Mouse (Mus musculus) stomach, embryonic 15.5 days (tissue): ENCODE data around the gene Cdh13. TPM values are rescaled to one million over a fixed set of nuclear protein-coding genes. Genes with fewer than 3 reads are reported as not detected.

Experiments used
- ATAC-seq: fragments of 200-750 bp; cut with Nextera tagmentation; 2 replicates; pipeline ENCODE4 v1.8.0; 2017; ENCODE audit warnings: low read depth, moderate number of reproducible peaks, moderate TSS enrichment; ENCODE audit not compliant: insufficient read depth, low FRiP score
- H3K27ac ChIP-seq: fragments of 300-500 bp; sonication (generic); 2 replicates; pipeline ENCODE4 v1.5.1; 2015; ENCODE audit warnings: mild to moderate bottlenecking, inconsistent platforms
- H3K27me3 ChIP-seq: fragments of 300-500 bp; sonication (generic); replicated peaks from 2 replicates; pipeline ENCODE4 v1.6.1; 2015; ENCODE audit warnings: inconsistent platforms
- H3K36me3 ChIP-seq: fragments of 300-500 bp; sonication (generic); 2 replicates; pipeline ENCODE4 v1.6.1; 2015; ENCODE audit warnings: inconsistent platforms
- H3K4me1 ChIP-seq: fragments of 300-500 bp; sonication (generic); 2 replicates; pipeline ENCODE4 v1.6.1; 2015; ENCODE audit warnings: inconsistent platforms
- H3K4me2 ChIP-seq: fragments of 300-500 bp; sonication (generic); 2 replicates; pipeline ENCODE4 v1.6.1; 2015; ENCODE audit warnings: mild to moderate bottlenecking, inconsistent platforms
- H3K4me3 ChIP-seq: fragments of 300-500 bp; sonication (generic); replicated peaks from 2 replicates; pipeline ENCODE4 v1.5.1; 2015; ENCODE audit warnings: inconsistent platforms
- H3K9ac ChIP-seq: fragments of 300-500 bp; sonication (generic); 2 replicates; pipeline ENCODE4 v1.6.1; 2015; ENCODE audit warnings: inconsistent platforms
- H3K9me3 ChIP-seq: fragments of 300-500 bp; sonication (generic); 2 replicates; pipeline ENCODE4 v1.6.1; 2016; ENCODE audit warnings: inconsistent platforms
- WGBS: fragments of 180-500 bp; shearing (Covaris S2); methylation state at CpG from one replicate; pipeline ENCODE4 v1.1.7; 2015; 5-methylcytosine and 5-hydroxymethylcytosine counted together
- polyA plus RNA-seq: library from polyadenylated mRNA; unstranded; fragments of >200 nt; fragmentation: Nextera tagmentation; extraction: Ambion mirVana; gene quantifications from 2 replicates; pipeline ENCODE4 v1.2.1, GENCODE M21; 2015

Gene Cdh13
- polyA plus RNA-seq, 1 experiment from 2014 or later, result 12.1 TPM

- 85% methylated on average over 3 of the region's 3 CpGs for WGBS
Measured at GRCm38 (mm10) chr8:118433553-118434180, 150.1 kb downstream of the Cdh13 start.

GRCm38 (mm10) chr8:118436751-118437150 lies 153.2 kb downstream of the Cdh13 start:
- H3K4me2 ChIP-seq, result no peak overlapping the region
- H3K27me3 ChIP-seq, result no peaks in the 10 kb centered on the region
- no peak for ATAC-seq
- no peak overlapping the region for H3K27ac ChIP-seq
- no peaks in the 10 kb centered on the region for H3K36me3 ChIP-seq
- H3K4me1 ChIP-seq, result no peaks in the 10 kb centered on the region
- WGBS, result 81% methylated on average over 5 of the region's 5 CpGs
- no peaks in the 10 kb centered on the region for H3K9me3 ChIP-seq
- H3K4me3 ChIP-seq, result no peak overlapping the region
- H3K9ac ChIP-seq, result no peak overlapping the region

More at GRCm38 (mm10) chr8:118433553-118434180, 150.1 kb downstream of the Cdh13 start:
- Histone ChIP-seq H3K27me3 (no peaks in the 10 kb centered on the region), H3K27ac (no peak overlapping the region), H3K4me2 (no peak overlapping the region), H3K9ac (no peak overlapping the region), H3K9me3 (no peaks in the 10 kb centered on the region), H3K4me3 (no peak overlapping the region), H3K4me1 (no peaks in the 10 kb centered on the region), H3K36me3 (no peaks in the 10 kb centered on the region)
- no peak for ATAC-seq

GRCm38 (mm10) chr8:118437152-118437551 lies 153.6 kb downstream of the Cdh13 start:
- no peak for ATAC-seq
- no peak overlapping the region for H3K9ac ChIP-seq
- no peaks in the 10 kb centered on the region for H3K27me3 ChIP-seq
- no peak overlapping the region for H3K4me2 ChIP-seq
- H3K4me1 ChIP-seq, result no peaks in the 10 kb centered on the region
- H3K9me3 ChIP-seq, result no peaks in the 10 kb centered on the region
- no peak overlapping the region for H3K4me3 ChIP-seq
- H3K36me3 ChIP-seq, result no peaks in the 10 kb centered on the region
- 88% methylated on average over 10 of the region's 10 CpGs for WGBS
- no peak overlapping the region for H3K27ac ChIP-seq

GRCm38 (mm10) chr8:118437874-118438273 lies 154.3 kb downstream of the Cdh13 start:
- Histone ChIP-seq H3K4me1 (no peaks in the 10 kb centered on the region), H3K4me2 (no peak overlapping the region), H3K9me3 (no peaks in the 10 kb centered on the region), H3K27ac (no peak overlapping the region), H3K9ac (no peak overlapping the region), H3K27me3 (no peaks in the 10 kb centered on the region), H3K4me3 (no peak overlapping the region), H3K36me3 (no peaks in the 10 kb centered on the region)
- 64% methylated on average over 3 of the region's 3 CpGs for WGBS
- ATAC-seq, result no peak

GRCm38 (mm10) chr8:118439857-118440256 lies 156.3 kb downstream of the Cdh13 start:
- no peak for ATAC-seq
- H3K27ac ChIP-seq, result no peak overlapping the region
- H3K36me3 ChIP-seq, result no peaks in the 10 kb centered on the region
- H3K27me3 ChIP-seq, result no peaks in the 10 kb centered on the region
- no peaks in the 10 kb centered on the region for H3K4me1 ChIP-seq
- H3K4me2 ChIP-seq, result no peak overlapping the region
- 62% methylated on average over 5 of the region's 5 CpGs for WGBS
- no peaks in the 10 kb centered on the region for H3K9me3 ChIP-seq
- no peak overlapping the region for H3K4me3 ChIP-seq
- H3K9ac ChIP-seq, result no peak overlapping the region

GRCm38 (mm10) chr8:118443361-118443760 lies 159.8 kb downstream of the Cdh13 start:
- no peak overlapping the region for H3K9ac ChIP-seq
- H3K4me2 ChIP-seq, result no peak overlapping the region
- no peaks in the 10 kb centered on the region for H3K9me3 ChIP-seq
- no peaks in the 10 kb centered on the region for H3K36me3 ChIP-seq
- no peaks in the 10 kb centered on the region for H3K4me1 ChIP-seq
- no peak overlapping the region for H3K4me3 ChIP-seq
- WGBS, result 54% methylated on average over 3 of the region's 3 CpGs
- ATAC-seq, result no peak
- no peak overlapping the region for H3K27ac ChIP-seq
- no peaks in the 10 kb centered on the region for H3K27me3 ChIP-seq

GRCm38 (mm10) chr8:118444651-118445207 lies 161.2 kb downstream of the Cdh13 start:
- no peaks in the 10 kb centered on the region for H3K27me3 ChIP-seq
- no peak overlapping the region for H3K4me3 ChIP-seq
- H3K9ac ChIP-seq, result no peak overlapping the region
- no peaks in the 10 kb centered on the region for H3K36me3 ChIP-seq
- no peak overlapping the region for H3K27ac ChIP-seq
- WGBS, result 75% methylated on average over 8 of the region's 8 CpGs
- H3K4me2 ChIP-seq, result no peak overlapping the region
- H3K4me1 ChIP-seq, result no peaks in the 10 kb centered on the region
- no peak for ATAC-seq
- no peaks in the 10 kb centered on the region for H3K9me3 ChIP-seq

- no peak for ATAC-seq
- H3K27ac ChIP-seq, result no peak overlapping the region
- WGBS, result 69% methylated on average over 9 of the region's 9 CpGs
Measured at GRCm38 (mm10) chr8:118446516-118446915, 163.0 kb downstream of the Cdh13 start.

GRCm38 (mm10) chr8:118448011-118448410 lies 164.5 kb downstream of the Cdh13 start:
- no peak overlapping the region for H3K4me2 ChIP-seq
- H3K27ac ChIP-seq, result no peak overlapping the region
- H3K4me3 ChIP-seq, result no peak overlapping the region
- H3K9ac ChIP-seq, result no peak overlapping the region
- H3K4me1 ChIP-seq, result no peaks in the 10 kb centered on the region
- H3K9me3 ChIP-seq, result no peaks in the 10 kb centered on the region
- no peaks in the 10 kb centered on the region for H3K36me3 ChIP-seq
- H3K27me3 ChIP-seq, result no peaks in the 10 kb centered on the region
- WGBS, result 88% methylated on average over 6 of the region's 6 CpGs
- ATAC-seq, result no peak

More at GRCm38 (mm10) chr8:118446516-118446915, 163.0 kb downstream of the Cdh13 start:
- Histone ChIP-seq H3K4me3 (no peak overlapping the region), H3K4me2 (no peak overlapping the region), H3K4me1 (no peaks in the 10 kb centered on the region), H3K9me3 (no peaks in the 10 kb centered on the region), H3K9ac (no peak overlapping the region), H3K27me3 (no peaks in the 10 kb centered on the region), H3K36me3 (no peaks in the 10 kb centered on the region)

- H3K9ac ChIP-seq, result no peak overlapping the region
- no peak for ATAC-seq
- no peaks in the 10 kb centered on the region for H3K4me1 ChIP-seq
- H3K4me3 ChIP-seq, result no peak overlapping the region
- no peak overlapping the region for H3K27ac ChIP-seq
- H3K27me3 ChIP-seq, result no peaks in the 10 kb centered on the region
- H3K9me3 ChIP-seq, result no peaks in the 10 kb centered on the region
- H3K36me3 ChIP-seq, result no peaks in the 10 kb centered on the region
- 59% methylated on average over 11 of the region's 11 CpGs for WGBS
- H3K4me2 ChIP-seq, result no peak overlapping the region
Measured at GRCm38 (mm10) chr8:118452445-118453103, 169.0 kb downstream of the Cdh13 start.

GRCm38 (mm10) chr8:118455245-118455644 lies 171.7 kb downstream of the Cdh13 start:
- 80% methylated on average over 3 of the region's 3 CpGs for WGBS
- Histone ChIP-seq H3K9ac (no peak overlapping the region), H3K27me3 (no peaks in the 10 kb centered on the region), H3K4me1 (no peaks in the 10 kb centered on the region), H3K27ac (no peak overlapping the region), H3K36me3 (no peaks in the 10 kb centered on the region), H3K4me3 (no peak overlapping the region), H3K9me3 (no peaks in the 10 kb centered on the region), H3K4me2 (no peak overlapping the region)
- no peak for ATAC-seq

GRCm38 (mm10) chr8:118465330-118465948 lies 181.9 kb downstream of the Cdh13 start:
- Histone ChIP-seq H3K9ac (no peak overlapping the region), H3K4me3 (no peak overlapping the region), H3K4me1 (no peaks in the 10 kb centered on the region), H3K9me3 (no peaks in the 10 kb centered on the region), H3K36me3 (no peaks in the 10 kb centered on the region), H3K4me2 (no peak overlapping the region), H3K27me3 (no peaks in the 10 kb centered on the region), H3K27ac (no peak overlapping the region)
- WGBS, result 90% methylated on average over 3 of the region's 3 CpGs
- no peak for ATAC-seq
